Mouse (Mus musculus) hindbrain, postnatal 0 days (tissue): ENCODE measurements around the gene Kif4. TPM values are rescaled to one million over a fixed set of nuclear protein-coding genes. Genes with fewer than 3 reads are reported as not detected.

ENCODE experiments used
- ATAC-seq: fragments of 200-750 bp; cut with Nextera tagmentation; 2 replicates; pipeline ENCODE4 v1.8.0; 2017; ENCODE audit warnings: mild to moderate bottlenecking, moderate TSS enrichment, moderate library complexity
- DNase-seq: peaks from one replicate; pipeline ENCODE4 v3.0.0-alpha.2; 2015; ENCODE audit warnings: low spot score
- H3K27ac ChIP-seq: fragments of 300-500 bp; sonication (generic); 2 replicates; pipeline ENCODE4 v1.5.1; 2014; ENCODE audit warnings: mild to moderate bottlenecking
- H3K27me3 ChIP-seq: fragments of 300-500 bp; sonication (generic); 2 replicates; pipeline ENCODE4 v1.6.1; 2014; ENCODE audit warnings: low read length, mixed read lengths; ENCODE audit not compliant: insufficient read depth
- H3K36me3 ChIP-seq: fragments of 300-500 bp; sonication (generic); 2 replicates; pipeline ENCODE4 v1.6.1; 2014; ENCODE audit warnings: low read length, mixed read lengths; ENCODE audit not compliant: insufficient read depth
- H3K4me1 ChIP-seq: fragments of 300-500 bp; sonication (generic); 2 replicates; pipeline ENCODE4 v1.6.1; 2014; ENCODE audit warnings: antibody characterized with exemption, low read length, mixed read lengths; ENCODE audit not compliant: insufficient read depth
- H3K4me2 ChIP-seq: fragments of 300-500 bp; sonication (generic); 2 replicates; pipeline ENCODE4 v1.6.1; 2014; ENCODE audit warnings: low read depth, mild to moderate bottlenecking, low read length, moderate library complexity, mixed read lengths
- H3K4me3 ChIP-seq: fragments of 300-500 bp; sonication (generic); 2 replicates; pipeline ENCODE4 v1.5.1; 2014; ENCODE audit warnings: low read length
- H3K9ac ChIP-seq: fragments of 300-500 bp; sonication (generic); replicated peaks from 2 replicates; pipeline ENCODE4 v1.6.1; 2014; ENCODE audit warnings: mild to moderate bottlenecking, low read length, moderate library complexity, mixed read lengths
- H3K9me3 ChIP-seq: fragments of 300-500 bp; sonication (generic); 2 replicates; pipeline ENCODE4 v1.6.1; 2016; ENCODE audit warnings: low read length, mixed read lengths
- CTCF ChIP-seq: IDR thresholded peaks from 2 replicates; pipeline ENCODE4 v1.5.1; 2016; ENCODE audit warnings: antibody characterized with exemption, control low read depth, low read depth
- WGBS: fragments of 180-500 bp; shearing (Covaris S2); extraction: QIAGEN DNeasy Blood & Tissue Kit; methylation state at CpG from one replicate; pipeline ENCODE4 v1.1.7; 2014; 5-methylcytosine and 5-hydroxymethylcytosine counted together
- polyA plus RNA-seq: library from polyadenylated mRNA; unstranded; fragments of >200 nt; fragmentation: Nextera tagmentation; extraction: Ambion mirVana; gene quantifications from 2 replicates; pipeline ENCODE4 v1.2.1, GENCODE M21; 2015
- total RNA-seq: library from RNA; depleted of rRNA; stranded (reverse); fragments of >200 nt; gene quantifications from 2 replicates; pipeline ENCODE4 v1.2.3, GENCODE M21; 2014; rRNA removed

The Kif4 gene
- total and polyA plus RNA-seq, 2 experiments from 2014 or later = 4.1 to 5.2 TPM

GRCm38 (mm10) chrX:100775405-100775804, 149.9 kb downstream of the Kif4 start:
- no peak for ATAC-seq
- no peak for TF ChIP-seq CTCF
- H3K9ac ChIP-seq = no peak overlapping the region

GRCm38 (mm10) chrX:100776494-100776893, 151.0 kb downstream of the Kif4 start:
- peak; percentile 67 for ATAC-seq
- H3K9ac ChIP-seq = no peak overlapping the region; the same call in 1 of the 2 replicates
- 24% methylated on average over 9 of the region's 9 CpGs for WGBS

More at GRCm38 (mm10) chrX:100775405-100775804, 149.9 kb downstream of the Kif4 start:
- Histone ChIP-seq H3K27ac (no peak overlapping the region), H3K9me3 (no peaks in the 10 kb centered on the region), H3K36me3 (no peaks in the 10 kb centered on the region), H3K4me3 (no peak overlapping the region), H3K4me2 (no peak overlapping the region), H3K27me3 (no peaks in the 10 kb centered on the region), H3K4me1 (no peaks in the 10 kb centered on the region)
- 84% methylated on average over 3 of the region's 3 CpGs for WGBS
- DNase-seq = no peak

More at GRCm38 (mm10) chrX:100776494-100776893, 151.0 kb downstream of the Kif4 start:
- Histone ChIP-seq H3K27ac (peak overlapping the region; percentile 58; the same call in 1 of the 2 replicates), H3K4me3 (peak overlapping the region; percentile 35), H3K27me3 (no peaks in the 10 kb centered on the region), H3K36me3 (no peaks in the 10 kb centered on the region), H3K4me1 (no peaks in the 10 kb centered on the region), H3K4me2 (peak overlapping the region; percentile 51), H3K9me3 (no peaks in the 10 kb centered on the region)
- DNase-seq = peak; percentile 76
- TF ChIP-seq CTCF = peak; percentile 76

Other genes with a start within 250 kb of the Kif4 start
- gene Otud6a, start 196.7 kb upstream of the Kif4 start, total RNA-seq = not detected in 2 replicates
- not detected in 2 replicates for gene Otud6a, start 196.7 kb upstream of the Kif4 start, polyA plus RNA-seq
- 0.26 and 0.36 TPM in 2 replicates for gene Awat2, start 183.0 kb upstream of the Kif4 start, total RNA-seq
- gene Awat2, start 183.0 kb upstream of the Kif4 start, polyA plus RNA-seq = 0.09 and 0.15 TPM in 2 replicates
- 32.9 and 35.2 TPM in 2 replicates for gene Igbp1, start 131.4 kb upstream of the Kif4 start, total RNA-seq
- gene Igbp1, start 131.4 kb upstream of the Kif4 start, polyA plus RNA-seq = 28.8 and 30.0 TPM in 2 replicates
- not detected in 2 replicates for gene Dgat2l6, start 100.9 kb upstream of the Kif4 start, total RNA-seq
- not detected in 2 replicates for gene Dgat2l6, start 100.9 kb upstream of the Kif4 start, polyA plus RNA-seq
- gene Awat1, start 53.5 kb upstream of the Kif4 start, total RNA-seq = not detected in 2 replicates
- not detected in 2 replicates for gene Awat1, start 53.5 kb upstream of the Kif4 start, polyA plus RNA-seq
- 0.05 TPM in 1 of 2 replicates, not detected in the other for gene P2ry4, start 30.9 kb upstream of the Kif4 start, total RNA-seq
- 0.03 TPM in 1 of 2 replicates, not detected in the other for gene P2ry4, start 30.9 kb upstream of the Kif4 start, polyA plus RNA-seq
- gene Arr3, start 20.2 kb upstream of the Kif4 start, total RNA-seq = not detected in 2 replicates
- 0.19 TPM in 1 of 2 replicates, not detected in the other for gene Arr3, start 20.2 kb upstream of the Kif4 start, polyA plus RNA-seq
- 29.0 and 35.5 TPM in 2 replicates for gene Pdzd11, start 831 bp downstream of the Kif4 start, total RNA-seq
- 76.7 and 83.3 TPM in 2 replicates for gene Pdzd11, start 831 bp downstream of the Kif4 start, polyA plus RNA-seq
- gene Gdpd2, start 104.1 kb downstream of the Kif4 start, total RNA-seq = 31.8 and 46.5 TPM in 2 replicates
- 35.2 and 38.2 TPM in 2 replicates for gene Gdpd2, start 104.1 kb downstream of the Kif4 start, polyA plus RNA-seq
- 35.5 and 39.9 TPM in 2 replicates for gene Dlg3, start 142.0 kb downstream of the Kif4 start, total RNA-seq
- gene Dlg3, start 142.0 kb downstream of the Kif4 start, polyA plus RNA-seq = 2.9 and 3.7 TPM in 2 replicates